Mouse (Mus musculus): ENCODE measurements around the gene Papln. TPM values are rescaled to one million over a fixed set of nuclear protein-coding genes. Genes with fewer than 3 reads are reported as not detected.

Papln gene
- 0.35 TPM for polyA plus RNA-seq (2014; fragmentation: Illumina TruSeq; extraction: RNeasy Lipid Tissue Mini Kit (QIAGEN cat#74804); ENCODE audit: low read depth, low replicate concordance)

DNA sequence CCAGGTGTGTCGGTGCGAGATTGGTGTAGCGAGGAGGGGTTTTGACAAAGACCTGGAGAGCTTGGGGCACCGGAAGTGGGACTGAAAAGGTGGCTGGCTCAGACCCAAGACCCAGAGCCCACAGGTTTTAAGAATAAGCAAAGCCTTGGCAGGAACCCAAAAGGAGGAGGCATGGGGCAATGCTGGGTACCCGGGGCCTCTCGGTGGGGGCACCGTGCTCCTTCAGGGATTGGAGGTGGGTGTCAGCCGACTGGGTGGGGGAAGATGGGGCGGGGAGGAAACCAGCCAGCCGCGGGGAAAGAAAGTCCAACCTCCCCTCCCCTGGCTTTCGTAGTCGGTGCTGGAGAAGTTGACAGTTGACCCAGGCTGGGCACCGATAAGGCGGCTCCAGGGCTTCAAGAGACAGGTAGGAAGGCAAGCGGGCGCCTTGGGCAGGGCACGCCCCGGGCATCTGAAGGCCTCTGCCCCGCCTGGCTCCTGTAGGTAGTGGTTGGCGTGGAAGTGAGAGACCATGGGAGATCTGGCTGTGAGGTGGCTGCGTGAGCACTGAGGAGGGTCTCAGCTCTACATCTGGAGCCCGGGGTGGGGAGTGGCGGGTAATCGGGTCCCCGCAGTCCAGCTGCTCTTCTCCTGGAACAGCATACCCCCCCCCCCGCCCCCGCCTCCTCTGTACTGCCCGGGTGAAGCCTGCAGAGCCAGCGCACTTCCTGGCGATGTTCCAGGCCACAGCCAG, at the start of gene Papln:
TSS of gene Papln (plus strand) at position 324 of the 733 bp plus-strand sequence.

Other genes with a start within 250 kb of the Papln start
- 7.2 TPM for gene Dcaf4, start 243.2 kb upstream of the Papln start, polyA plus RNA-seq (2014; fragmentation: Illumina TruSeq; extraction: RNeasy Lipid Tissue Mini Kit (QIAGEN cat#74804); ENCODE audit: low read depth, low replicate concordance)
- gene Zfyve1, start 166.4 kb upstream of the Papln start, polyA plus RNA-seq (2014; fragmentation: Illumina TruSeq; extraction: RNeasy Lipid Tissue Mini Kit (QIAGEN cat#74804); ENCODE audit: low read depth, low replicate concordance) = 11.3 TPM
- 233 TPM for gene Rbm25, start 132.4 kb upstream of the Papln start, polyA plus RNA-seq (2014; fragmentation: Illumina TruSeq; extraction: RNeasy Lipid Tissue Mini Kit (QIAGEN cat#74804); ENCODE audit: low read depth, low replicate concordance)
- gene Psen1, start 75.5 kb upstream of the Papln start, polyA plus RNA-seq (2014; fragmentation: Illumina TruSeq; extraction: RNeasy Lipid Tissue Mini Kit (QIAGEN cat#74804); ENCODE audit: low read depth, low replicate concordance) = 36.4 TPM
- gene Numb, start 158.3 kb downstream of the Papln start, polyA plus RNA-seq (2014; fragmentation: Illumina TruSeq; extraction: RNeasy Lipid Tissue Mini Kit (QIAGEN cat#74804); ENCODE audit: low read depth, low replicate concordance) = 24.2 TPM
- 1.7 TPM for gene Riox1, start 187.0 kb downstream of the Papln start, polyA plus RNA-seq (2014; fragmentation: Illumina TruSeq; extraction: RNeasy Lipid Tissue Mini Kit (QIAGEN cat#74804); ENCODE audit: low read depth, low replicate concordance)
- gene Heatr4, start 221.2 kb downstream of the Papln start, polyA plus RNA-seq (2014; fragmentation: Illumina TruSeq; extraction: RNeasy Lipid Tissue Mini Kit (QIAGEN cat#74804); ENCODE audit: low read depth, low replicate concordance) = not detected
- 3.1 TPM for gene Acot2, start 224.2 kb downstream of the Papln start, polyA plus RNA-seq (2014; fragmentation: Illumina TruSeq; extraction: RNeasy Lipid Tissue Mini Kit (QIAGEN cat#74804); ENCODE audit: low read depth, low replicate concordance)
- gene Acot1, start 245.9 kb downstream of the Papln start, polyA plus RNA-seq (2014; fragmentation: Illumina TruSeq; extraction: RNeasy Lipid Tissue Mini Kit (QIAGEN cat#74804); ENCODE audit: low read depth, low replicate concordance) = 7.6 TPM